Mouse (Mus musculus): ENCODE data around the gene Gpbar1. TPM values are rescaled to one million over a fixed set of nuclear protein-coding genes. Genes with fewer than 3 reads are reported as not detected.

The Gpbar1 gene
- total and polyA plus RNA-seq, 2 experiments, result 0.11 TPM; not detected in 1

GRCm38 (mm10) chr1:74305522-74305921 lies 27.2 kb downstream of the Gpbar1 start, which contains the start of gene Tmbim1:
Tmbim1 (minus strand) TSS chr1:74305622.
- no peak for TF ChIP-seq POLR2A (IDR thresholded peaks at IDR 0.05; ENCODE audit: extremely low read depth, insufficient read depth, low read length)
- no peak for TF ChIP-seq CTCF (IDR thresholded peaks at IDR 0.05; ENCODE audit: low read depth, low read length)
- no peaks in the 10 kb centered on the region for H3K36me3 ChIP-seq (ENCODE audit: control insufficient read depth, insufficient read depth, low read length)
- H3K27ac ChIP-seq (replicated peaks; ENCODE audit: insufficient read depth, low read depth, low read length), result peak within 1 kb of the TSS; percentile 98
- H3K4me1 ChIP-seq (ENCODE audit: control insufficient read depth, insufficient read depth, low read length), result peaks cover 24% of the 10 kb centered on the region
- peak within 1 kb of the TSS; percentile 97; the same call in 1 of the 2 replicates for H3K4me3 ChIP-seq (ENCODE audit: insufficient read depth, low read depth, low read length)
- H3K27me3 ChIP-seq (ENCODE audit: control insufficient read depth, insufficient read depth, low read length), result no peaks in the 10 kb centered on the region
- peak within 1 kb of the TSS; percentile 95; the same call in 1 of the 2 replicates for H3K9ac ChIP-seq (ENCODE audit: low read depth, low read length)
- WGBS, result 100% methylated on average over 2 of the region's 2 CpGs
- peaks cover 32% of the 10 kb centered on the region; the same call in 1 of the 2 replicates for H3K79me2 ChIP-seq (ENCODE audit: control insufficient read depth, insufficient read depth, low read length)
- DNase-seq (ENCODE audit: extremely low read depth, low read depth, low spot score), result no peak

DNA sequence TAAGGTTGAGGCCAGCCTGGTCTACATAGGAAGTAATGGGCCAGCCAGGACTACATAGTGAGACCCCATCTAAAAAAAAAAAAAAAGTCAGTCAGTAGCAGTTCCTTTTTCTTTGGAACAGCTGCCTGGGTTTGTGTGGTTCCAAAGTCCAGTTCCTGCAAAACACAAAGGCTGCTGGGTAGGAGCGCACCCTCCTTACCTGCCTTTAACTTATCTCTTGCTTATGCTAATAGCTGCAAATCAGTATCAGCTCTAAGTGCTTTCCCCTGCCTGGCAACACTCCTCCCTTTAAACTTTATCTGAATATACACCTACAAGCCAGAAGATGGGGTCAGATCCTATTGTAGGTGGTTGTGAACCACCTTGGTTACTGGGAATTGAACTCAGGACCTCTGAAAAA lies 28.8 kb downstream of the Gpbar1 start:
- Histone ChIP-seq H3K9ac (ENCODE audit: low read depth, low read length) (no peak overlapping the region), H3K4me3 (ENCODE audit: insufficient read depth, low read depth, low read length) (no peak overlapping the region), H3K27me3 (ENCODE audit: control insufficient read depth, insufficient read depth, low read length) (no peaks in the 10 kb centered on the region), H3K4me1 (ENCODE audit: control insufficient read depth, insufficient read depth, low read length) (peaks cover 17% of the 10 kb centered on the region), H3K27ac (replicated peaks; ENCODE audit: insufficient read depth, low read depth, low read length) (peak overlapping the region; percentile 21), H3K36me3 (ENCODE audit: control insufficient read depth, insufficient read depth, low read length) (no peaks in the 10 kb centered on the region), H3K79me2 (ENCODE audit: control insufficient read depth, insufficient read depth, low read length) (peaks cover 16% of the 10 kb centered on the region; the same call in 1 of the 2 replicates)
- TF ChIP-seq CTCF (IDR thresholded peaks at IDR 0.05; ENCODE audit: low read depth, low read length) (no peak), POLR2A (IDR thresholded peaks at IDR 0.05; ENCODE audit: extremely low read depth, insufficient read depth, low read length) (no peak)
- DNase-seq (ENCODE audit: extremely low read depth, low read depth, low spot score), result peak; percentile 76
- WGBS, result 47% methylated on average over 1 of the region's 1 CpGs

DNA sequence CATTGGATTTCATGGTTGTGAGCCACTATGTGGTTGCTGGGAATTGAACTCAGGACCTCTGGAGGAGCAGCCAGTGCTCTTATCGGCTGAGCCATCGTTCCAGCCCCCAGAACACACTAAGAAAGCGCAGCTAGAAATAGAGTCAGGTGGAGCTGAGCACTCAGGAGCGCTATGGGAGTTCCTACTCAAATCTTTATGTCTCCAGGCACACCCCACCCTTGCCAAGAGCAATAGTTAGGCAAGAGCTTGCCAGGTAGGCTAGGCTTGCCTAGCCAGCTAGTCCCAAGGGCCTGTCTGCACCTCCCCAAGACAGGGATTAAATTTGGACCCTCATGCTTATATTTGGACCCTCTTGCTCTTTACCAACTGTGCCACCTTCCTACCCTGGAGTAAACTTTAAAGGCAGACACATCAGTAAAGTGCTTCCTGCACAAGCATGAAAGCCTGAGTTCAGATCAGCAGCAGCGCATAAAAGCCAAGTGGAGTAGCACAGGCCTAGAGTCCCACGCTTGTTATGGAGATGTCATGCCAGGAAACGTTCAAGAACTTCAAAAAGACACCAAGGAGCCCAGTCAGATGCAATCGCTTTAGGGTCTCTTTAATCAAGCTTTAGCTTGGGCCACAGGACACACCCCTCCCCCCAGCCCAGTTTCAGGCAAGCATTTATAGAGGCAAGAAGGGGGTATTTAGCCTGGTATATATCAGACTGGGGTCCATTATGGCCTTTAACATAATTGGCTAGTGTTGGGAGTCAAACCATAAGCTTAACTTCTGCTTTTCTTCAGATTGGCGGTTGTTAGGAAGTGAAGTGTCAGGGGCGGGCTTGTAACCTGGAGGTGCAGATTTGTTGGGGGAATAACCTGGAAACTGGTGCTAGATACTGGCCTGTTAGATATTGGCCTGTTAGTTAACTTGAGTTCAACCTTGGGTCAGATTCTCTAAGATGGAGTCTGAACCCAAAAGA lies 29.9 kb downstream of the Gpbar1 start:
- Histone ChIP-seq H3K36me3 (ENCODE audit: control insufficient read depth, insufficient read depth, low read length) (no peaks in the 10 kb centered on the region), H3K9ac (ENCODE audit: low read depth, low read length) (no peak overlapping the region), H3K27me3 (ENCODE audit: control insufficient read depth, insufficient read depth, low read length) (no peaks in the 10 kb centered on the region), H3K27ac (replicated peaks; ENCODE audit: insufficient read depth, low read depth, low read length) (no peak overlapping the region), H3K4me3 (ENCODE audit: insufficient read depth, low read depth, low read length) (no peak overlapping the region), H3K79me2 (ENCODE audit: control insufficient read depth, insufficient read depth, low read length) (peaks cover 7% of the 10 kb centered on the region; the same call in 1 of the 2 replicates), H3K4me1 (ENCODE audit: control insufficient read depth, insufficient read depth, low read length) (peaks cover 10% of the 10 kb centered on the region)
- TF ChIP-seq POLR2A (IDR thresholded peaks at IDR 0.05; ENCODE audit: extremely low read depth, insufficient read depth, low read length) (no peak), CTCF (IDR thresholded peaks at IDR 0.05; ENCODE audit: low read depth, low read length) (no peak)
- WGBS, result 92% methylated on average over 10 of the region's 10 CpGs
- DNase-seq (ENCODE audit: extremely low read depth, low read depth, low spot score), result no peak

GRCm38 (mm10) chr1:74309767-74310166 lies 31.4 kb downstream of the Gpbar1 start:
- H3K36me3 ChIP-seq (ENCODE audit: control insufficient read depth, insufficient read depth, low read length), result no peaks in the 10 kb centered on the region
- H3K4me3 ChIP-seq (ENCODE audit: insufficient read depth, low read depth, low read length), result no peak overlapping the region
- no peaks in the 10 kb centered on the region for H3K27me3 ChIP-seq (ENCODE audit: control insufficient read depth, insufficient read depth, low read length)
- H3K27ac ChIP-seq (replicated peaks; ENCODE audit: insufficient read depth, low read depth, low read length), result peak overlapping the region; percentile 1; the same call in 1 of the 2 replicates
- no peaks in the 10 kb centered on the region for H3K79me2 ChIP-seq (ENCODE audit: control insufficient read depth, insufficient read depth, low read length)
- H3K4me1 ChIP-seq (ENCODE audit: control insufficient read depth, insufficient read depth, low read length), result peaks cover 10% of the 10 kb centered on the region
- no peak for TF ChIP-seq CTCF (IDR thresholded peaks at IDR 0.05; ENCODE audit: low read depth, low read length)
- TF ChIP-seq POLR2A (IDR thresholded peaks at IDR 0.05; ENCODE audit: extremely low read depth, insufficient read depth, low read length), result no peak
- no peak overlapping the region for H3K9ac ChIP-seq (ENCODE audit: low read depth, low read length)
- 38% methylated on average over 3 of the region's 3 CpGs for WGBS
- no peak for DNase-seq (ENCODE audit: extremely low read depth, low read depth, low spot score)

DNA sequence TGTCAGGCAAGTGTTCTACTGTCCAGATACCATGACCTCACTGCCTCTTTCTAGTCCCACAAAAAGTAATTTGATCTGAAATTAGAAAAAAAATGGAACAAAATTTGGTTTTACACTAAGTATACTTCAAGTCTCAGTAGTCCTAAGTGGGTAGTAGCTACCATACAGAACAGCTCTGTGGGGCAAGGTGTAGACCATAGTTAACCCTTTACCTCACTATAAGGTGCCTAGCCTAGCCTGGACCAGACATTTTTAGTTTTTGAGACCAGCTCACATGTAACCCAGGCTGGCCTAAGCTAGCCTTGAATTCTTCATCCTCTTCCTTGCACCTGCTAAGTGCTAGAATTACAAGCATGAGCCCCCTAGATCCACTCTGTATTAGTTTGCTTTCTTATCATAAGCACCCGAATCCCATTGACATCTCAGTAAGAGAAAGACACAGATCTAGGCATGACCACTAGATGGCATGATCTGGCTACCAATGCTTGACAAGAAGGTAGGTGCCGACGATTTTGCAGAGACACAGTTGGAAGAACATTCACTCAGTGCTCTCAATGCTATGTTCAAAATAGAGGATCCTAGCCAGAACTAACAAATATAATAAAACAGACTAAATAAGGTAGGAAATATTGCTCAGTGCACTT lies 34.8 kb downstream of the Gpbar1 start:
- H3K9ac ChIP-seq (ENCODE audit: low read depth, low read length), result no peak overlapping the region
- H3K4me3 ChIP-seq (ENCODE audit: insufficient read depth, low read depth, low read length), result no peak overlapping the region
- no peaks in the 10 kb centered on the region for H3K27me3 ChIP-seq (ENCODE audit: control insufficient read depth, insufficient read depth, low read length)
- H3K36me3 ChIP-seq (ENCODE audit: control insufficient read depth, insufficient read depth, low read length), result no peaks in the 10 kb centered on the region
- no peak overlapping the region for H3K27ac ChIP-seq (replicated peaks; ENCODE audit: insufficient read depth, low read depth, low read length)
- no peaks in the 10 kb centered on the region for H3K79me2 ChIP-seq (ENCODE audit: control insufficient read depth, insufficient read depth, low read length)
- 2% methylated on average over 3 of the region's 3 CpGs for WGBS
- TF ChIP-seq CTCF (IDR thresholded peaks at IDR 0.05; ENCODE audit: low read depth, low read length) (peak; percentile 54), POLR2A (IDR thresholded peaks at IDR 0.05; ENCODE audit: extremely low read depth, insufficient read depth, low read length) (no peak)
- peak; percentile 84 for DNase-seq (ENCODE audit: extremely low read depth, low read depth, low spot score)
- no peaks in the 10 kb centered on the region; the same call in 1 of the 2 replicates for H3K4me1 ChIP-seq (ENCODE audit: control insufficient read depth, insufficient read depth, low read length)
